Mouse (Mus musculus): ENCODE data around the gene Ltbp4.

GRCm38 (mm10) chr7:27274916-27275315, 62.6 kb downstream of the Ltbp4 start:
- TF ChIP-seq ELF1 (IDR thresholded peaks at IDR 0.05; ENCODE audit: low read depth, low read length) (no peak), MAFK (IDR thresholded peaks at IDR 0.05; ENCODE audit: insufficient replicate concordance, low read length) (no peak), ZC3H11A (IDR thresholded peaks at IDR 0.05; ENCODE audit: low read depth, low read length) (no peak), E2F4 (IDR thresholded peaks at IDR 0.05; ENCODE audit: insufficient replicate concordance, low read depth, low read length) (no peak), USF1 (IDR thresholded peaks at IDR 0.05; ENCODE audit: low read depth, low read length) (no peak), CTCF (conservative IDR thresholded peaks at IDR 0.05 in 1 of 2, IDR thresholded peaks at IDR 0.05 in 1 of 2; ENCODE audit: low read depth in 2 of 2, low read length in 2 of 2) (no peak), POLR2A (IDR thresholded peaks at IDR 0.05; ENCODE audit: low read depth, low read length) (no peak), MYC (IDR thresholded peaks at IDR 0.05; ENCODE audit: low read depth, low read length) (no peak), CHD2 (IDR thresholded peaks at IDR 0.05; ENCODE audit: low read length) (no peak), EP300 (IDR thresholded peaks at IDR 0.05; ENCODE audit: low read length) (no peak), ETS1 (conservative IDR thresholded peaks at IDR 0.05; ENCODE audit: low read depth, low read length) (no peak)
